Mouse (Mus musculus) left cerebral cortex, postnatal 25 days (tissue): ENCODE results near the gene Lmntd1. TPM values are rescaled to one million over a fixed set of nuclear protein-coding genes. Genes with fewer than 3 reads are reported as not detected.

ENCODE experiments used
- DNase-seq, 2 experiments: peaks; one replicate each; pipeline ENCODE4 v3.0.0; 2022; ENCODE audit warnings: low spot score in 2 of 2, mixed read lengths in 1 of 2
- intact Hi-C: fragments of 180-260 bp; cut with DNase I; formaldehyde crosslinking; loops from one replicate; pipeline ENCODE4 v1.15.1; 2025
- total RNA-seq, 2 experiments: library from RNA; stranded (reverse); gene quantifications; 2 replicates each; pipeline ENCODE4 v1.2.3; 2021

Lmntd1 gene
- total RNA-seq, 2 experiments from 2014 or later: 0.96 to 1.3 TPM

DNA sequence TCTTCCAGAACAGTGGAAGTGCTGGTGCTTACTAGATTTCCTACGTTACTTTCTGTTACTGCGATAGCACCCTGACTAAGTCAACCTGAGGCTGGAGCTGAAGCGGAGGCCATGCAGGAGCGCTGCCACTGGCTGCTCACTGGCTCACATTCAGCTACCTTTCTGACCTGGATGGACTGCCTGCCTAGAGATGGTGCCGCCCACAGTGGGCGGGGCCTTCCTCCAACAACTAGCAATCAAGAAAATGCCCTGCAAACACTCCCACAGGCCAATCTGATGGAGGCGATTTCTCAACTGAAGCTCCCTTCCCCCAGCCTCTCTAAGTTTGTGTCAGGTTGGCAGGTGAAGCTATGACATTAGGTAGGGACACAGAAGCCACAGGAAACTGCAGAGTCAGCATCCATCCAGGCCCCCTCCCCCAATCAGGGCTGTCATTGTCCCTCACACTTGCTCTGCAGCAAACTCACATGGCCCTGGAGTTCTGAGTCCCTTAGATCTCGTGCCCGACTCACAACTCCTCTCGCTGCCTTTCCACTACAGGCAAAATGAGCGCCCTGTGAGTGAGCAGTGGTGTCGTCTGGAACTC is 252.9 kb downstream of the Lmntd1 start:
- intact Hi-C loops: loop anchor here (2.0 to 5.0 kb wide), 3 partner anchors 61 to 432 kb away; no protein-coding TSS in a partner anchor
- no peak for DNase-seq

GRCm38 (mm10) chr6:145359470-145360430 is 254.4 kb downstream of the Lmntd1 start:
- DNase-seq: peak; percentile 60 to 63
- intact Hi-C loops: loop anchor here (2.0 to 5.0 kb wide), 3 partner anchors 63 to 433 kb away; no protein-coding TSS in a partner anchor

- no peak for DNase-seq
- intact Hi-C loops: no loop called here
Observed at GRCm38 (mm10) chr6:145358001-145358400, 256.1 kb downstream of the Lmntd1 start.

GRCm38 (mm10) chr6:145353806-145354205 is 260.3 kb downstream of the Lmntd1 start:
- intact Hi-C loops: no loop called here
- DNase-seq: no peak

GRCm38 (mm10) chr6:145352705-145353104 is 261.4 kb downstream of the Lmntd1 start:
- DNase-seq: no peak
- intact Hi-C loops: no loop called here

GRCm38 (mm10) chr6:145348196-145348915 is 265.8 kb downstream of the Lmntd1 start:
- intact Hi-C loops: no loop called here
- DNase-seq: no peak

GRCm38 (mm10) chr6:145347641-145348040 is 266.5 kb downstream of the Lmntd1 start:
- DNase-seq: no peak
- intact Hi-C loops: no loop called here

DNA sequence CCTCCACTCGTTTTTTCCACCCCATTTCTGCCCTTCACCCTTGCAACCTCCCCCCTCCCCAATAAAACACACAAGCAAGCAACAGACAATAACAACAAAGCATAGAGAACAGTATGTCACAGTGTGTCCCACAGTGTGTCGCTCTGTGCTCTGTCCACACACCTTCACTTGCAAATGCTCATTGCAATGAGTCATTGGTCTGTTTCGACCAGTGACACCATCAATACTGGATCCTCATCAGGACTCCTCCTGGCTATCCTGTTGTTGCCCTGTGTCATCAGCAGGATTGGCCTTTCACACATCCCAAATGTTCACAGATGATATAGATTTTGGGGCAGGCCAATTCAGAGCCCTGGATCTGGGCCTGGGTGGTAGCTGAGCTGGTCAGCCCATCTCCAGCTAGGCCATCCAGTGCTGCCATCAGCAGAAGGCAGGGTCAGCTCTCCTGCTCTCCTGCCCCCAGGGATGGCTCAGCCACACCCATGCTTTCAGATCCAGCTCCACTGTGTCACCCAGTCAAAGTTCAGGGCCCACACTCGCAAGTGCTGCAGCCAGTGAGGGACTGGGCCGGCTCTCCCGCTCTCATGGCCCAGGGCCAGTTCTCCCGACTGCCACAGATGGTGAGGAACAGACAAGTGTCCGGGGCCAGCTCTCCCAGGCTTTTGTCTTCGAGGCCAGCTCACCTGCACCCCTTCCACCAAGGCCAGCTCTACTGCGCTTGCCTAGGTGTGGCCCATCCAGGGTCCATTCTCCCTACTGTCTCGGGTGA is 267.1 kb downstream of the Lmntd1 start:
- intact Hi-C loops: no loop called here
- no peak for DNase-seq

DNA sequence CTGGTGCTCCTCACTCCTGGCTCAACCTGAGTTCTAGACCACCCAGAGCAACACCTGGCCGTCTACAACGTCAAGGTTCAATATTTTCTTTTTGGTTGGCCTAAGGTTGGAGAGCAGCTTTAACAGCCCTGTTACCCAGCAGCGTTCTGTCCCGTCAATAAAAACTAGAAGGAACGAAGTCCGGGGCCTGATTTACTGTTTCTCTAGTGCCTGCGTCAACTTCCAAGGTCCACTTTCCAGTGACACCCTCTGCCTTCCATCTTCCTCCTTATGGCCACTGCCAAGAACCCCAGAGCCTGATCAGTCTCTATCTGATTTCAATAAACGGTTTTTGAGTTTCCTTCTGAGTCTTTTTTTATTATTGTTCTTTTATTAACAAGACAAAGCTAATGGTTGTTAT is 267.8 kb downstream of the Lmntd1 start:
- intact Hi-C loops: no loop called here

GRCm38 (mm10) chr6:145344719-145345118 is 269.4 kb downstream of the Lmntd1 start:
- DNase-seq: no peak
- intact Hi-C loops: loop anchor here (5.0 kb wide), 2 partner anchors 157 to 257 kb away; no protein-coding TSS in a partner anchor

More for the DNA sequence above, 267.8 kb downstream of the Lmntd1 start:
- no peak for DNase-seq

- intact Hi-C loops: loop anchor here (5.0 kb wide), 2 partner anchors 156 to 256 kb away; no protein-coding TSS in a partner anchor
Observed at GRCm38 (mm10) chr6:145343457-145343856, 270.7 kb downstream of the Lmntd1 start.

GRCm38 (mm10) chr6:145342836-145343235 is 271.3 kb downstream of the Lmntd1 start:
- intact Hi-C loops: loop anchor here (1.0 to 5.0 kb wide), 3 partner anchors 101 to 256 kb away; no protein-coding TSS in a partner anchor
- no peak for DNase-seq

More at GRCm38 (mm10) chr6:145343457-145343856, 270.7 kb downstream of the Lmntd1 start:
- no peak for DNase-seq

- DNase-seq: peak; percentile 88 to 96
- intact Hi-C loops: loop anchor here (1.0 to 5.0 kb wide), 4 partner anchors 35 to 254 kb away; no protein-coding TSS in a partner anchor
Observed at GRCm38 (mm10) chr6:145341301-145342193, 272.6 kb downstream of the Lmntd1 start.

GRCm38 (mm10) chr6:145340657-145341146 is 273.4 kb downstream of the Lmntd1 start:
- peak; percentile 92 to 98 for DNase-seq
- intact Hi-C loops: loop anchor here (1.0 to 5.0 kb wide), 4 partner anchors 34 to 253 kb away; partner anchors contain the start of gene Kras

- intact Hi-C loops: loop anchor here (1.0 to 5.0 kb wide), 4 partner anchors 33 to 253 kb away; partner anchors contain the start of gene Kras
- peak; percentile 43 to 63 for DNase-seq
Observed at GRCm38 (mm10) chr6:145339956-145340656, 274.0 kb downstream of the Lmntd1 start.

GRCm38 (mm10) chr6:145338571-145339294 is 275.4 kb downstream of the Lmntd1 start:
- DNase-seq: no peak
- intact Hi-C loops: no loop called here
